Mouse (Mus musculus) left cerebral cortex, adult 8-10 months (tissue): ENCODE data around the gene Cadm2. TPM values are rescaled to one million over a fixed set of nuclear protein-coding genes. Genes with fewer than 3 reads are reported as not detected.

ENCODE experiments used
- DNase-seq, 2 experiments: peaks; one replicate each; pipeline ENCODE4 v3.0.0; 2022; ENCODE audit warnings: low spot score in 2 of 2
- total RNA-seq, 4 experiments: library from RNA; stranded (reverse); gene quantifications; 2 replicates each; pipeline ENCODE4 v1.2.4; 2022

Gene Cadm2
- total RNA-seq, 4 experiments from 2014 or later = 191 to 234 (median 200) TPM

GRCm38 (mm10) chr16:66968336-66968735 lies 652.4 kb downstream of the Cadm2 start:
- no peak for DNase-seq

- DNase-seq = no peak
These were observed 653.0 kb downstream of the Cadm2 start for GRCm38 (mm10) chr16:66967686-66968085.

GRCm38 (mm10) chr16:66959146-66959545 lies 661.6 kb downstream of the Cadm2 start:
- no peak for DNase-seq

GRCm38 (mm10) chr16:66955876-66956275 lies 664.8 kb downstream of the Cadm2 start:
- no peak for DNase-seq

- DNase-seq = no peak
These were observed 684.4 kb downstream of the Cadm2 start for GRCm38 (mm10) chr16:66936332-66936731.

- DNase-seq = no peak
These were observed 695.2 kb downstream of the Cadm2 start for GRCm38 (mm10) chr16:66925517-66925916.

GRCm38 (mm10) chr16:66922753-66923152 lies 698.0 kb downstream of the Cadm2 start:
- DNase-seq = no peak

GRCm38 (mm10) chr16:66921414-66921915 lies 699.2 kb downstream of the Cadm2 start:
- no peak for DNase-seq

GRCm38 (mm10) chr16:66919889-66920402 lies 700.8 kb downstream of the Cadm2 start:
- no peak for DNase-seq

GRCm38 (mm10) chr16:66901801-66902200 lies 718.9 kb downstream of the Cadm2 start:
- DNase-seq = no peak

GRCm38 (mm10) chr16:66900664-66901063 lies 720.0 kb downstream of the Cadm2 start:
- DNase-seq = no peak

- no peak for DNase-seq
These were observed 728.3 kb downstream of the Cadm2 start for GRCm38 (mm10) chr16:66892359-66892758.

GRCm38 (mm10) chr16:66891559-66892247 lies 729.0 kb downstream of the Cadm2 start:
- no peak for DNase-seq

- DNase-seq = no peak
These were observed 730.8 kb downstream of the Cadm2 start for GRCm38 (mm10) chr16:66889907-66890306.

GRCm38 (mm10) chr16:66882597-66882996 lies 738.1 kb downstream of the Cadm2 start:
- no peak for DNase-seq

- DNase-seq = no peak
These were observed 749.5 kb downstream of the Cadm2 start for GRCm38 (mm10) chr16:66871201-66871600.

GRCm38 (mm10) chr16:66851047-66851446 lies 769.7 kb downstream of the Cadm2 start:
- DNase-seq = no peak

- no peak for DNase-seq
These were observed 795.8 kb downstream of the Cadm2 start for GRCm38 (mm10) chr16:66824866-66825265.

GRCm38 (mm10) chr16:66811495-66811894 lies 809.2 kb downstream of the Cadm2 start:
- DNase-seq = no peak

GRCm38 (mm10) chr16:66798204-66798603 lies 822.5 kb downstream of the Cadm2 start:
- no peak for DNase-seq

GRCm38 (mm10) chr16:66793067-66793466 lies 827.6 kb downstream of the Cadm2 start:
- no peak for DNase-seq

GRCm38 (mm10) chr16:66771883-66772282 lies 848.8 kb downstream of the Cadm2 start:
- DNase-seq = no peak

GRCm38 (mm10) chr16:66769545-66769944 lies 851.2 kb downstream of the Cadm2 start:
- no peak for DNase-seq
